Mouse (Mus musculus): ENCODE results near the gene Trub2.

DNA sequence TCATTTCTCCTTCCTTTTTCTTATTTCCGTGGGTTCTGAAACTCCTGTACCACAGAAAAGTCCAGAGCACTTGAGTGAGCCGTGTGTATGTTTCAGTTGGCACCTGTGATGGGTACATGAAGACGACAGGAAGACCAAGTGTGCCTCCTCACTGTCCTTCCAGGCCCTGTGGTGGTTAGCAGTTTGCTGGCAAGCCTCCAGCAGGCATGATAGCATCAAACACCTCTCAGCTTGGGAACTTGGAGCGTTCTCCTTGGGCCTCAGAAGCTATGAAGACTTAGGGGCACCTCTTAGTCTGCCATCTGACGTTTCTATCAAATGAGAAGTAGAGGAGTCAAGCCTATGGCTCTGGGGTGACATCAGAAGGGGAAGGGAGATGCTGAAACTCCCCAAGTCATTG lies 69.7 kb downstream of the Trub2 start:
- TF ChIP-seq POLR2A (IDR thresholded peaks at IDR 0.05; ENCODE audit: control insufficient read depth, extremely low read depth, insufficient read depth, low read length, poor library complexity), result no peak
- no peak for TF ChIP-seq CTCF (IDR thresholded peaks at IDR 0.05; ENCODE audit: borderline replicate concordance, control insufficient read depth, extremely low read depth, insufficient read depth, low read length, poor library complexity)

All from thymus, adult 2 months (tissue).